Mouse (Mus musculus) liver, postnatal 0 days (tissue): ENCODE measurements around the gene Btbd9. TPM values are rescaled to one million over a fixed set of nuclear protein-coding genes. Genes with fewer than 3 reads are reported as not detected.

Experiments
- ATAC-seq: fragments of 200-750 bp; cut with Nextera tagmentation; 2 replicates; pipeline ENCODE4 v1.8.0; 2017; ENCODE audit warnings: mild to moderate bottlenecking, moderate library complexity
- DNase-seq: peaks from one replicate; pipeline ENCODE4 v3.0.0-alpha.2; 2016
- H3K27ac ChIP-seq: fragments of 300-500 bp; sonication (generic); 2 replicates; pipeline ENCODE4 v1.5.1; 2014; ENCODE audit warnings: antibody characterized with exemption, moderate library complexity, mild to moderate bottlenecking, low read depth
- H3K27me3 ChIP-seq: fragments of 300-500 bp; sonication (generic); 2 replicates; pipeline ENCODE4 v1.6.1; 2014; ENCODE audit warnings: low read length, control low read depth, mixed read lengths; ENCODE audit not compliant: insufficient read depth
- H3K36me3 ChIP-seq: fragments of 300-500 bp; sonication (generic); replicated peaks from 2 replicates; pipeline ENCODE4 v1.6.1; 2014; ENCODE audit warnings: mild to moderate bottlenecking, control low read depth, low read length, moderate library complexity, mixed read lengths; ENCODE audit not compliant: insufficient read depth
- H3K4me1 ChIP-seq: fragments of 300-500 bp; sonication (generic); 2 replicates; pipeline ENCODE4 v1.6.1; 2014; ENCODE audit warnings: antibody characterized with exemption, mild to moderate bottlenecking, control low read depth; ENCODE audit not compliant: insufficient read depth
- H3K4me2 ChIP-seq: fragments of 300-500 bp; sonication (generic); 2 replicates; pipeline ENCODE4 v1.6.1; 2014; ENCODE audit warnings: low read depth, mild to moderate bottlenecking, low read length, moderate library complexity, mixed read lengths
- H3K4me3 ChIP-seq: fragments of 300-500 bp; sonication (generic); 2 replicates; pipeline ENCODE4 v1.5.1; 2014; ENCODE audit warnings: low read depth, low read length
- H3K9ac ChIP-seq: fragments of 300-500 bp; sonication (generic); replicated peaks from 2 replicates; pipeline ENCODE4 v1.6.1; 2014; ENCODE audit warnings: mild to moderate bottlenecking, moderate library complexity
- H3K9me3 ChIP-seq: fragments of 300-500 bp; sonication (generic); 2 replicates; pipeline ENCODE4 v1.6.1; 2016; ENCODE audit warnings: mild to moderate bottlenecking, control low read depth, low read length, mixed read lengths
- CTCF ChIP-seq: sonication (generic); IDR thresholded peaks from 2 replicates; pipeline ENCODE4 v1.5.1; 2016; ENCODE audit warnings: antibody characterized with exemption, low read depth
- EP300 ChIP-seq: IDR thresholded peaks from 2 replicates; pipeline ENCODE4 v1.6.1; 2016; ENCODE audit warnings: antibody characterized with exemption, low read depth, mild to moderate bottlenecking
- WGBS: fragments of 180-500 bp; shearing (Covaris S2); extraction: QIAGEN DNeasy Blood & Tissue Kit; methylation state at CpG from one replicate; pipeline ENCODE4 v1.1.7; 2014; ENCODE audit not compliant: insufficient replicate concordance; 5-methylcytosine and 5-hydroxymethylcytosine counted together
- polyA plus RNA-seq: library from polyadenylated mRNA; unstranded; fragments of >200 nt; fragmentation: Nextera tagmentation; extraction: Ambion mirVana; gene quantifications from 2 replicates; pipeline ENCODE4 v1.2.1, GENCODE M21; 2015

The Btbd9 gene
- polyA plus RNA-seq, 1 experiment from 2014 or later = 16.5 TPM

GRCm38 (mm10) chr17:30606206-30606605 is 29.9 kb upstream of the Btbd9 start:
- Histone ChIP-seq H3K9ac (no peak overlapping the region), H3K9me3 (no peaks in the 10 kb centered on the region), H3K27ac (no peak overlapping the region), H3K4me3 (no peak overlapping the region), H3K4me2 (no peak overlapping the region), H3K36me3 (peaks cover 30% of the 10 kb centered on the region), H3K27me3 (no peaks in the 10 kb centered on the region), H3K4me1 (peaks cover 40% of the 10 kb centered on the region)
- DNase-seq = no peak
- ATAC-seq = no peak
- 87% methylated on average over 11 of the region's 11 CpGs for WGBS
- TF ChIP-seq EP300 = no peak
- no peak for TF ChIP-seq CTCF

GRCm38 (mm10) chr17:30605001-30605400 is 28.7 kb upstream of the Btbd9 start:
- ATAC-seq (no peak), DNase-seq (no peak)
- Histone ChIP-seq H3K27me3 (no peaks in the 10 kb centered on the region), H3K4me1 (peaks cover 32% of the 10 kb centered on the region), H3K4me2 (no peak overlapping the region), H3K9ac (no peak overlapping the region), H3K4me3 (no peak overlapping the region), H3K36me3 (peaks cover 39% of the 10 kb centered on the region), H3K27ac (no peak overlapping the region), H3K9me3 (no peaks in the 10 kb centered on the region)
- TF ChIP-seq EP300 = no peak
- TF ChIP-seq CTCF = no peak
- 92% methylated on average over 5 of the region's 5 CpGs for WGBS

GRCm38 (mm10) chr17:30604296-30604695 is 28.0 kb upstream of the Btbd9 start:
- no peak overlapping the region for H3K9ac ChIP-seq
- TF ChIP-seq EP300 (no peak), CTCF (no peak)
- ATAC-seq (no peak), DNase-seq (no peak)
- no peak overlapping the region for H3K4me3 ChIP-seq
- H3K4me1 ChIP-seq = peaks cover 25% of the 10 kb centered on the region
- H3K9me3 ChIP-seq = no peaks in the 10 kb centered on the region
- H3K27me3 ChIP-seq = no peaks in the 10 kb centered on the region
- H3K4me2 ChIP-seq = no peak overlapping the region
- no peak overlapping the region for H3K27ac ChIP-seq
- WGBS = 93% methylated on average over 6 of the region's 6 CpGs
- peaks cover 41% of the 10 kb centered on the region for H3K36me3 ChIP-seq

GRCm38 (mm10) chr17:30602175-30602574 is 25.9 kb upstream of the Btbd9 start:
- Histone ChIP-seq H3K9ac (no peak overlapping the region), H3K9me3 (no peaks in the 10 kb centered on the region), H3K4me2 (no peak overlapping the region), H3K27me3 (no peaks in the 10 kb centered on the region), H3K27ac (no peak overlapping the region), H3K4me1 (peaks cover 11% of the 10 kb centered on the region), H3K36me3 (peaks cover 56% of the 10 kb centered on the region), H3K4me3 (no peak overlapping the region)
- WGBS = 81% methylated on average over 14 of the region's 14 CpGs
- TF ChIP-seq EP300 (no peak), CTCF (no peak)
- peak; percentile 15 for DNase-seq
- ATAC-seq = no peak

GRCm38 (mm10) chr17:30598300-30598699 is 22.0 kb upstream of the Btbd9 start:
- no peaks in the 10 kb centered on the region for H3K27me3 ChIP-seq
- H3K4me1 ChIP-seq = peaks cover 5% of the 10 kb centered on the region; the same call in 1 of the 2 replicates
- no peak for TF ChIP-seq EP300
- TF ChIP-seq CTCF = no peak
- ATAC-seq = no peak
- H3K9me3 ChIP-seq = no peaks in the 10 kb centered on the region
- no peak overlapping the region for H3K4me3 ChIP-seq
- no peak overlapping the region for H3K9ac ChIP-seq
- H3K36me3 ChIP-seq = peaks cover 79% of the 10 kb centered on the region
- no peak overlapping the region for H3K27ac ChIP-seq
- DNase-seq = no peak
- 89% methylated on average over 5 of the region's 5 CpGs for WGBS
- H3K4me2 ChIP-seq = no peak overlapping the region

- Histone ChIP-seq H3K9ac (no peak overlapping the region), H3K4me1 (peaks cover 5% of the 10 kb centered on the region; the same call in 1 of the 2 replicates), H3K36me3 (peaks cover 79% of the 10 kb centered on the region), H3K27ac (no peak overlapping the region), H3K4me3 (no peak overlapping the region), H3K4me2 (no peak overlapping the region), H3K27me3 (no peaks in the 10 kb centered on the region), H3K9me3 (no peaks in the 10 kb centered on the region)
- no peak for DNase-seq
- no peak for TF ChIP-seq CTCF
- no peak for TF ChIP-seq EP300
- WGBS = 93% methylated on average over 9 of the region's 9 CpGs
- ATAC-seq = no peak
Measured at GRCm38 (mm10) chr17:30597786-30598185, 21.5 kb upstream of the Btbd9 start.

GRCm38 (mm10) chr17:30594846-30595245 is 18.6 kb upstream of the Btbd9 start:
- Histone ChIP-seq H3K27me3 (no peaks in the 10 kb centered on the region), H3K36me3 (peaks cover 66% of the 10 kb centered on the region), H3K4me2 (no peak overlapping the region), H3K9me3 (no peaks in the 10 kb centered on the region), H3K9ac (no peak overlapping the region), H3K4me3 (no peak overlapping the region), H3K4me1 (no peaks in the 10 kb centered on the region), H3K27ac (no peak overlapping the region)
- WGBS = 70% methylated on average over 6 of the region's 6 CpGs
- ATAC-seq (no peak), DNase-seq (no peak)
- TF ChIP-seq EP300 (no peak), CTCF (no peak)
